Mouse (Mus musculus): ENCODE data around the gene Ackr3. TPM values are rescaled to one million over a fixed set of nuclear protein-coding genes. Genes with fewer than 3 reads are reported as not detected.

Ackr3 gene
- 2.8 and 3.5 TPM in 2 replicates for polyA plus RNA-seq (2015; fragmentation: Nextera tagmentation; extraction: Ambion mirVana)

DNA sequence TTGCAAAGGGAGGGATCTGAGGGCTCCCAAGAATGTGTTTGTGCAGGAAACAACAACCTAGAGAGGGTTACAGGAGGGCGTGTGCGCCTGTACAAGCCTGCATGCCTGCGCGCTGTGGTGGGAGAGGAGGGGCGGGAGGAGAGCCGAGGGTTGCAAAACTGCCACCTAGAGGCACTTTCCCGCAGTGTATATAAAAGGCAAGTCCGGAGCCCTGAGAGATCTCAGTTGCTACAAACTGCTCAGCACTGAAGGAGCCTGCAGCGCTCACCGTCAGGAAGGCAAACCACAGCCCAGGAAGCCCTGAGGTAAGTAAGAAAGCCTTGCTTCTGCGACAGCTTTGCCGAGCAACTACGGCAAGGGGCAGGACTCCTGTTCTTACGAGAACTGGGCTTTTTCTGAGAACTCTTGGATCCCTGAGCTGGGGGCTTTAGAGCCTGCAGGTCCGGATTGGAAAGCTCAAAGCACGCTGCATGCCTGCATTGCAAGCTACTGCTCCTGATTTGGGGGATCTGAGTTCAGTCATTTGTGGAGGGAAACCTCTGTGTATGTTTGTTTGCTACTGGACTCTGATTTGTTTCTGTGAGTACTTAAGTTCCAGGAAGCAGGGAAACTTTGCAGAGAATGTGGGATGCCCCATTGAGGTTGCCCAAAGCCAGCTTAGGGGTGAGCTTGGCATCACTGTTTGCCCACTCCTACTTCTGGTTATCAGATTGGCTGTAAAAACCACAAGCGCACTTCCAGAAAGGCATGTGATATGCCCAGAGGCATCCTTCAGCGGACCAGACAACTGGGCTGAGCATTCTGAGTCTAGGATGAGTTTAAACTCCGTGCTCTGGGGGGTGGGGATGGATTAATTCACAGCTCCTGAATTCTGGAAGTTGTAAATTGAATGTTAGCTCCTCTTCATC, at the start of gene Ackr3:
Ackr3 (plus strand) TSS at position 198 of the 908 bp plus-strand sequence.
- WGBS (ENCODE audit: insufficient replicate concordance): 2% methylated on average over 19 of the region's 19 CpGs

DNA sequence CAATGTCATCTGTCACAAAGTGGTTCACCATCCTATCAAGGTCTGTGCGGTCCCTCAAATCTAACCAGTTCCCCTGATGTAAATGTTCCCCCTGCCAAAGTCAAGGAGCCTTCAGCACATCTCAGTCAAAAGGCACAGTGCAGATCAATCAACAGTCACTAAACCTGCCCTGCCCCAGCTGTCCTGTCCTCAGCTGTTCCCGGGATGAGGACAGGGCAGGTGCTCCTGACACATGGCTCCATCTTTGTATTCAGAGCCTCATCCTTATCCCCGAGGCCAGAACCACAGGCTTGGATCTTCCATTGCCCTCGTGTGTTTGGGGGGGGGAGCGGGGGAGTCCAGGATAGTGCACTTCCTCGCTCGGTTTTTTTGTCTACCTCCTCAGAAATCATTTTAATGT, 47.2 kb upstream of the Ackr3 start:
- H3K27ac ChIP-seq: no peak overlapping the region
- H3K36me3 ChIP-seq: no peaks in the 10 kb centered on the region
- no peak overlapping the region for H3K4me2 ChIP-seq
- H3K27me3 ChIP-seq: peaks cover 17% of the 10 kb centered on the region
- DNase-seq (no peak), ATAC-seq (ENCODE audit: low read depth) (no peak)
- no peak overlapping the region for H3K9ac ChIP-seq
- no peak overlapping the region for H3K4me3 ChIP-seq (replicated peaks)
- H3K9me3 ChIP-seq (replicated peaks): no peaks in the 10 kb centered on the region
- WGBS (ENCODE audit: insufficient replicate concordance): 52% methylated on average over 7 of the region's 7 CpGs
- no peaks in the 10 kb centered on the region for H3K4me1 ChIP-seq (replicated peaks)

More for the DNA sequence above, at the start of gene Ackr3:
- peaks cover 11% of the 10 kb centered on the region; the same call in 1 of the 2 replicates for H3K4me1 ChIP-seq (replicated peaks)
- no peak within 1 kb of the TSS for H3K27ac ChIP-seq
- ATAC-seq (ENCODE audit: low read depth) (peak; percentile 57), DNase-seq (peak; percentile 57)
- H3K9me3 ChIP-seq (replicated peaks): no peaks in the 10 kb centered on the region
- H3K4me3 ChIP-seq (replicated peaks): peak within 1 kb of the TSS; percentile 35
- H3K27me3 ChIP-seq: peaks cover 69% of the 10 kb centered on the region
- H3K9ac ChIP-seq: peak within 1 kb of the TSS; percentile 55
- peak within 1 kb of the TSS; percentile 34 for H3K4me2 ChIP-seq
- H3K36me3 ChIP-seq: no peaks in the 10 kb centered on the region

DNA sequence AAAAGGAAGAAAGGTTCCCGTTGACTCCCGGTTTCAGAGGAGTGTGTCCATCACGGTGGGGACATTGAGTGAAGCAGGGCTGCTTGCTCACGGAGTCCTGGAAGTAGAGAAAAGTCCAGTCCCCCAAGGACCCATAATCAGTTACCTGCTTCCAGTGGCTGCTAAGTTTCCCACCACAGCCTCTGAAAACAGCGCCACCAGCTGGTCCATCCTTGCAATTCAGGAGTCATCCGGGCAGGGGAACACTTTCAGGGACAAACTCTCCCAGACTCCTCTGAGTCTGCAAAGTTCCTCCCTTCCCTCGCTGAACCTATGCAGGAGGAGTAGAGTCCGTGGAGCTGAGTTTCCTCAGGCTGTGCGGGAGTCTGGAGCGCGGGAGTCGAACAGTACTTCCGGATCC, 43.9 kb upstream of the Ackr3 start:
- Histone ChIP-seq H3K4me3 (replicated peaks) (no peak overlapping the region), H3K9me3 (replicated peaks) (no peaks in the 10 kb centered on the region), H3K9ac (no peak overlapping the region), H3K4me1 (replicated peaks) (no peaks in the 10 kb centered on the region), H3K36me3 (no peaks in the 10 kb centered on the region), H3K27ac (no peak overlapping the region), H3K27me3 (no peaks in the 10 kb centered on the region), H3K4me2 (no peak overlapping the region)
- 38% methylated on average over 13 of the region's 13 CpGs for WGBS (ENCODE audit: insufficient replicate concordance)
- ATAC-seq (ENCODE audit: low read depth) (no peak), DNase-seq (no peak)

DNA sequence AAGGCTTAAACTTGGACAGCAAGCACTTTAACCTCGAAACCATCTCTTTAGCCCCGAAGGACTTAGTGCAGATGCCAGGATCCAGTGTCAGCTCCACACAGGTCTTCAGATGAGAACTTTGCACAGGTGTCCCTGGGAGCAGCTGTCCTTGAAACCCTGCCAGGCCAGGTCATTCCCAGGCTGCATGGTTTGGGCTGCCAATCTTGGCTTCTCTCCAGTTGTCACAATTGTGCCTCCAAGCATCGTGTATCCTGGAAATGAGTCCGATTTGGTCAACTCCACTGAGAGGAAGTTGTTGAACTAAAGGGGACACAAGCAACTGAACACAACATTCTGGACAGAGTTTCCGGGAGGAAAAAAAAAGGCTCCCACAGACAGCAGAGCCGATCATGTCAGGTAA, 42.2 kb upstream of the Ackr3 start:
- no peak for DNase-seq
- 62% methylated on average over 6 of the region's 6 CpGs for WGBS (ENCODE audit: insufficient replicate concordance)

DNA sequence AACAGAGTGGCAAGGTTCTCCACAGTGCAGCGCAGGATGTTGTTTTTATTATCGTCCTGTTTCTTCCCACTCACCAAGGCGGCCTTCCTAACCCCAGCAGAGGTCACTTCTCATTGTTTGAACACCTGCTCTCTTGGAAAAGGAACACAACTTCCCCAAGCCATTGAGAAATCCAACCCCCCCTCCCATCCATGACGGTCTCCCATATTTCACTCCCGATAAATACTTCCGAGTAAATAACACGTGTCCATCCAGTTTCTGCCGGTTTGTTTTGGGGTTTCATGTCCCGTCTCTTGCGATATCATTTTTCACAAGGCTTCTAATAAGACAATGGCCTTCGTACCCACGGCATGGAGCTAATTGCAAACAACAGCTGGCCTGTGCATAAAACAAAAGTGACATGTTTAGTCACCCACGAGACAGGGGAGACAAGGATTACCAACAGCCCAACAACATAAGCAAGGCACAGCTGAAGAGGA, 41.4 kb upstream of the Ackr3 start:
- H3K4me1 ChIP-seq (replicated peaks): no peaks in the 10 kb centered on the region
- 67% methylated on average over 13 of the region's 13 CpGs for WGBS (ENCODE audit: insufficient replicate concordance)
- no peak overlapping the region for H3K9ac ChIP-seq
- DNase-seq (no peak), ATAC-seq (ENCODE audit: low read depth) (no peak)
- H3K9me3 ChIP-seq (replicated peaks): no peaks in the 10 kb centered on the region
- no peak overlapping the region for H3K4me2 ChIP-seq
- H3K27me3 ChIP-seq: no peaks in the 10 kb centered on the region
- no peak overlapping the region for H3K27ac ChIP-seq
- H3K4me3 ChIP-seq (replicated peaks): no peak overlapping the region
- H3K36me3 ChIP-seq: no peaks in the 10 kb centered on the region

More for the DNA sequence above, 42.2 kb upstream of the Ackr3 start:
- H3K4me1 ChIP-seq (replicated peaks): no peaks in the 10 kb centered on the region
- no peak overlapping the region for H3K4me2 ChIP-seq
- no peak overlapping the region for H3K27ac ChIP-seq
- no peaks in the 10 kb centered on the region for H3K27me3 ChIP-seq
- H3K9ac ChIP-seq: no peak overlapping the region
- H3K36me3 ChIP-seq: no peaks in the 10 kb centered on the region
- no peak for ATAC-seq (ENCODE audit: low read depth)
- H3K9me3 ChIP-seq (replicated peaks): no peaks in the 10 kb centered on the region
- no peak overlapping the region for H3K4me3 ChIP-seq (replicated peaks)

DNA sequence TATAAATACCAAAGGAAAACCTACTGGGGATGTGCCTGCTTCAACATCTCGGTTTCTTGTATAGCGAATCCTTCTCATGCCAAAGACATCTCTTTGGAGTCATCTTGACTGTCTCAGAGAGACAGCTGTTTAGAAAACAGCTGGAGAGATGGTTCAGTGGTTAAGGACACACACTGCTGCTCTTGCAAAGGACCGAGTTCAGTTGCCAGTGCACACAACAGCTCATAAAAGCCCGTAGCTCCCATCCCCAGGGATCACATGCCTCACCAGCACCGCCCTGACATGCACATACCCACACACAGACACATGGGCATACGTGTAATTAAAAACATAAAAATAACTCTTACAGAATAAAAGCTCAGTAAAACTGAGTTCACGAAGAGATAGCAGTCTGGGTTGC, 40.6 kb upstream of the Ackr3 start:
- H3K9me3 ChIP-seq (replicated peaks): no peaks in the 10 kb centered on the region
- no peaks in the 10 kb centered on the region for H3K36me3 ChIP-seq
- H3K4me3 ChIP-seq (replicated peaks): no peak overlapping the region
- H3K4me2 ChIP-seq: no peak overlapping the region
- no peaks in the 10 kb centered on the region for H3K4me1 ChIP-seq (replicated peaks)
- 66% methylated on average over 7 of the region's 7 CpGs for whole genome bisulfite sequencing (ENCODE audit: insufficient replicate concordance)
- DNase-seq (no peak), ATAC-seq (ENCODE audit: low read depth) (no peak)
- H3K27ac ChIP-seq: no peak overlapping the region
- no peak overlapping the region for H3K9ac ChIP-seq
- no peaks in the 10 kb centered on the region for H3K27me3 ChIP-seq

DNA sequence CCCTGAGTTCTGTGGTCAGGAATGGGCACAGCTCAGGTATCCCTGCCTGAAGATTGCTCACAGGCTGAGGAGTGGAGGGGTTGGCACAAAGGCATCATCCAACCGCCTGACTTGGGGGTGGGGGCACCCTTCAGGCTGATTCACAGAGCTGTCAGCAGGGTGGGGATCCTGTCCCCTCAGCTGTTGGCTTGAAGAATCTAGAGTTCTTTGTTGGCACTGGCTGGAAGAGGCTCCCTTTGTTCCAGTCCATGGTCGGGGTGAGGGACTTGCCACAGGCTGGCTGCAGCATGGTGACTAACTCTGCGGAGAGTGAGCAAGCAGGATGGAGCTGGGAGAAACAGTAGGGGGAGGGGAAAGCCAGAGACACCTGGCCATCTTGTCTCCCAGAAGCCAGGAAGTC, 39.5 kb upstream of the Ackr3 start:
- no peak for ATAC-seq (ENCODE audit: low read depth)
- Histone ChIP-seq H3K36me3 (no peaks in the 10 kb centered on the region), H3K27ac (no peak overlapping the region), H3K4me3 (replicated peaks) (no peak overlapping the region), H3K9ac (no peak overlapping the region), H3K27me3 (no peaks in the 10 kb centered on the region), H3K4me2 (no peak overlapping the region), H3K9me3 (replicated peaks) (no peaks in the 10 kb centered on the region), H3K4me1 (replicated peaks) (no peaks in the 10 kb centered on the region)
- 38% methylated on average over 3 of the region's 3 CpGs for WGBS (ENCODE audit: insufficient replicate concordance)
- DNase-seq: no peak

DNA sequence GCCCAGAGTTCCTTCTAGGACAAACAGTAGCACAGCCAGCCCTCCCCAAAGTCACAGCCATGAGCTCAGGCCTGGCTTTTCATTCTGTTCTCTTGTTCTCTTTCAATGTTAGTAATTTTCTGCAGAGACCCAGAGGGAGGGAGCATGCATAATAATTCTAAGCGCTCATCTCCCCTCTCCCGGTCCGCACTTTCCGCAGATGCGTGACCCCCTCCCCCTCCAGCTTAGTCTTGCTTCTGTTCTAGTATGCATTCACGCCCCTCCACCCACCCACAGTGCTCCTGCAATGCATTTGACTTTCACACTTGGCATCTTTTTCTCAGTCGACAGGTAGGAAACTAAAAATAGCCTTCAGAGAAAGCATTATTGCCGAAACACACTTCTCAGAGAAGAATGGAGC, 29.4 kb upstream of the Ackr3 start:
- ATAC-seq (ENCODE audit: low read depth): no peak
- WGBS (ENCODE audit: insufficient replicate concordance): 64% methylated on average over 8 of the region's 8 CpGs
- no peak for DNase-seq

DNA sequence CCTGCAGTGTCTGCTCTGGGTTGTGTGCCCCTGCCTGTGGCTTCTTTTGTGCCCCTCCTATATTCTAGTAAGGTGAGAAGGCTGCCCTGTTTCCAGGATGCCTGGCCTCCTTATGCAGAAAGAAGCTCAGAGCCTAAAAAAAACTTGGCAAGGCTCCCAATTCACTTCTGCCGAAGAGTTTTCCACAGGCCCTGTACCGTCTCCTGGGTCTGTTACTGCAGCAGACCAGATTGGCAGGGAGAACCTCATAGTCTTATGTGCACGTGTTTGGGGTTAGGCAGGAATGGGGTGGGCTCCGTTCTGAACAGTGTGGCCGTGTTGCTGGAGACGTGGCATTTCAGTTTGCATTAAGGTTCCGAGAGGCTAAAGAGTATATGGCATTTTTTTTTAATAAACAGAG, 27.6 kb upstream of the Ackr3 start:
- no peak for DNase-seq
- Histone ChIP-seq H3K27me3 (no peaks in the 10 kb centered on the region), H3K4me2 (no peak overlapping the region), H3K36me3 (no peaks in the 10 kb centered on the region), H3K4me3 (replicated peaks) (no peak overlapping the region), H3K9ac (no peak overlapping the region), H3K9me3 (replicated peaks) (no peaks in the 10 kb centered on the region), H3K4me1 (replicated peaks) (no peaks in the 10 kb centered on the region), H3K27ac (no peak overlapping the region)
- WGBS (ENCODE audit: insufficient replicate concordance): 57% methylated on average over 7 of the region's 7 CpGs
- no peak for ATAC-seq (ENCODE audit: low read depth)

More for the DNA sequence above, 29.4 kb upstream of the Ackr3 start:
- Histone ChIP-seq H3K36me3 (no peaks in the 10 kb centered on the region), H3K9ac (no peak overlapping the region), H3K27ac (no peak overlapping the region), H3K4me3 (replicated peaks) (no peak overlapping the region), H3K4me1 (replicated peaks) (no peaks in the 10 kb centered on the region), H3K27me3 (no peaks in the 10 kb centered on the region), H3K4me2 (no peak overlapping the region), H3K9me3 (replicated peaks) (no peaks in the 10 kb centered on the region)

DNA sequence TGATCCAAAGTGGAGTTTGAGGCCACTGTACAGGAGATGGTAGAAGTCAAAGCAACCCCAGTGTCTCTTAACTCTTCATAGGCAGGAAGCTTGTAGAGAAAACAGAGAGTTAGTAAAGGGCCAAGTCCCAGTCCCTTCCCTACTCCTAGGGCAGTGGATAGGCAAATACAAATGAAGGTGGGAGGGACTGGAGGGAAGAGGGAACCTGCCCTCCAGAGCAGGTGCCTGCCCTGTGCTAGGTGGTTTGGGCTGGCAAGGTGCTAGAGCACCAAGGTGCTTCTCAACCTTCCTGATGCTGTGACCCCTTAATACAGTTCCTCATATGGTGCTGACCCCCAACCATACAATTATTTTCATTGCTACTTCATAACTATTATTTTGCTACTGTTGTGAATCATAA, 26.2 kb upstream of the Ackr3 start:
- ATAC-seq (ENCODE audit: low read depth): no peak
- no peak overlapping the region for H3K4me2 ChIP-seq

DNA sequence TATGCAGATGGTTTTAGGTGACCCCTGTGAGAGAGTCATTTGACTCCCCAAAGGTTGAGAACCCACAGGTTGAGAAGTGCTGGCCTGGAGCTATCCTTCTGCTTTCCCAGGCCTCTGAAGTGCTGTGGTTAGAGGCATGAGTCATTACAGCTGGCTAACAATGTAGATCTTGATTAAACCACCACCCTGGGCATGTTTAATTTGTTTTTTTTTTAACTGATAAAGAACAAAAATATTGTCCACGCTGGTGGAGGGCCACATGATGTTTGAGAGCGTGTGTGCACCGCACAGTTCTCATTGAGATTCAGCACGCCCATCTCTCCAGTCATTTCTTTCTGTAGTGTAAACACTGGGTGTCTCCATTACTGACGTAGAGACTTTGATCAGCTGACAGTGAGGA, 25.8 kb upstream of the Ackr3 start:
- H3K4me2 ChIP-seq: no peak overlapping the region
- no peak overlapping the region for H3K4me3 ChIP-seq (replicated peaks)
- no peaks in the 10 kb centered on the region for H3K4me1 ChIP-seq (replicated peaks)
- DNase-seq (no peak), ATAC-seq (ENCODE audit: low read depth) (no peak)
- H3K27ac ChIP-seq: no peak overlapping the region
- no peaks in the 10 kb centered on the region for H3K27me3 ChIP-seq
- no peak overlapping the region for H3K9ac ChIP-seq
- H3K9me3 ChIP-seq (replicated peaks): no peaks in the 10 kb centered on the region
- no peaks in the 10 kb centered on the region for H3K36me3 ChIP-seq
- WGBS (ENCODE audit: insufficient replicate concordance): 51% methylated on average over 5 of the region's 5 CpGs

More for the DNA sequence above, 26.2 kb upstream of the Ackr3 start:
- H3K4me1 ChIP-seq (replicated peaks): no peaks in the 10 kb centered on the region
- no peak overlapping the region for H3K4me3 ChIP-seq (replicated peaks)
- H3K27ac ChIP-seq: no peak overlapping the region
- no peaks in the 10 kb centered on the region for H3K9me3 ChIP-seq (replicated peaks)
- H3K27me3 ChIP-seq: no peaks in the 10 kb centered on the region
- no peak overlapping the region for H3K9ac ChIP-seq
- no peaks in the 10 kb centered on the region for H3K36me3 ChIP-seq
- DNase-seq: no peak

DNA sequence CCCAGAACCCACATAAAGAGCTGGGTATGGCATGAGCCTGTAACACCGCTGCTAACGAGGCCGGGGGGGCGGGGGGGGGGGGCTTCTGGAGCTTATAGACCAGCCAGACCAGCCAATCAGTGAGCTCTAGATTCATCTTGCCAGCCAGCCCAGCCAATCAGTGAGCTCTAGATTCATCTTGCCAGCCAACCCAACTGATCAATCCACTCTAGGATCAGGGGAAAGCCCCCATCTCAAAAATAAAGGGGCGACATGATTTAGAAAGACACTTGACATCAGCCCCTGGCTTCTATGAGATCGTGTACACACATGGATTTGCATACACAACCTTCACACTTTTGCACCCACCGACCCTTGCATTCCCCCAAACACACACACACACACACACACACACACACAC, 23.3 kb upstream of the Ackr3 start:
- Histone ChIP-seq H3K4me3 (replicated peaks) (no peak overlapping the region), H3K4me2 (no peak overlapping the region), H3K4me1 (replicated peaks) (no peaks in the 10 kb centered on the region), H3K27me3 (no peaks in the 10 kb centered on the region), H3K9ac (no peak overlapping the region), H3K27ac (no peak overlapping the region), H3K36me3 (no peaks in the 10 kb centered on the region), H3K9me3 (replicated peaks) (no peaks in the 10 kb centered on the region)
- ATAC-seq (ENCODE audit: low read depth): no peak
- WGBS (ENCODE audit: insufficient replicate concordance): 62% methylated on average over 7 of the region's 7 CpGs
- no peak for DNase-seq
